Mouse (Mus musculus): ENCODE results near the gene Mms19. TPM values are rescaled to one million over a fixed set of nuclear protein-coding genes. Genes with fewer than 3 reads are reported as not detected.

The Mms19 gene
- total RNA-seq, 2 experiments from 2014 or later = 6.6 to 7.7 TPM

DNA sequence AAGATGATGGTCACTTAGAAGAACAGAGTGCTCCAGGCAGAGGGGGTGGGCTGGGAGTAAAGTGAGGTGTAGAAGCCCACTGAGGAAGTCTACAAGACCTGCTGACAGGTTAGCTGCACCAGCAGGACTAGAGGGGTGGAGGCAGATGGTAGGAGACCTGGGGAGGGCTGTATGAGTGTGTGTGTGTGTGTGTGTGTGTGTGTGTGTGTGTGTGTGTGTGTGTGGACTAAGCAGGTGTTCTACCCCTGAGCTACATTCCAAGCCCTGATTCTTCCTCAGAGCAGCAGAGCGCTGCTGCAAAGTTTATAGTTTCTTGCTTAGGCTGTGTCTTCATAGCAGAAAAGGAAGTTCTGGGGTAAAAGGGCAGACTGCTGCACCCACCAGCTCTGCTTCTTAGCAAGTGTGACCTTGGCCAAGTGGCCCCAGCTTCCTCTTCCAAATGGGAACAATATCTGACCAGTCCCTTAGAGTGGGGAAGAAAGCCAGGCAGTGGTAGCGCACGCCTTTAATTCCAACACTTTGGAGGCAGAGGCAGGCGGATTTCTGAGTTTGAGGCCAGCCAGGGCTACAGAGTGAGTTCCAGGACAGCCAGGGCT, 18.8 kb upstream of the Mms19 start:
- no peak for DNase-seq
- intact Hi-C loops (cut with DNase I) = loop anchor here (2.0 kb wide), 1 partner anchor 13 kb away; no protein-coding TSS in a partner anchor

DNA sequence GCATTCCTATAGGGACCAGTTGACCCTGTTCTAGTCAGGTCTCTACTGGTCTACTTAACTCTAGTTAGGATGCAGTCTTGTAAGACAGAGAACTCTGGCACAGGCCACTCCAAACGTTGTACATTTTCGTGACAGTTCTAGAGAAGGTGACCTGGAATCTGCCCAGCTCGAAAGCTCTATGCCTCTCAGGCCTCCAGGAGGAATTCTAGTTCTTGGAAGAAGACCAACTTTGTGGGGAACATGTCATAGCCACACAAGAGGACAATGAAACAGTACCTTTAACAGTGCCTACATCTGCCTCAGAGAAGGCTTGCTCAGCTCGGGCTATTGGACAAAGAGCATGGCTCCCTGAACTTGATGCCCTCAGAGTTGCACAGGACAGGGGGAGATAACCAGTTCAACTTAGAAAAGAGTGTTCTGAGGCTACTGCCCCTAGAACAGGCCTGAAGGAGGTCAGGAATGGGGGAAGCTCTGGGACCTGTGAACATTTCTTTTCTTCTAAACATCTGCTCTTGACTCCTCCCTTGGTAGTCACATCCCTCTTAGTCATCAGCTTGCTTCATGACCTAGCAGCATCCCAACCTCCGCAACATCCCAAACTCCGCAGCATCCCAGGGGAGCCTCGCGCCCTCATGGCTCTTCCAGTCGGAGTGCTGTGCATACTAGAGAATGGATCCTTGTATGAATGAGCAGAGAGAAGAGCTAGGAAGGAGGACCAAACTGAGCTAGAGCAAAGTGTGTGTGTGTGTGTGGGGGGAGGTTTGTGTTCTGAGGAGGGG, 18.0 kb upstream of the Mms19 start:
- DNase-seq = no peak
- intact Hi-C loops (cut with DNase I) = no loop called here

DNA sequence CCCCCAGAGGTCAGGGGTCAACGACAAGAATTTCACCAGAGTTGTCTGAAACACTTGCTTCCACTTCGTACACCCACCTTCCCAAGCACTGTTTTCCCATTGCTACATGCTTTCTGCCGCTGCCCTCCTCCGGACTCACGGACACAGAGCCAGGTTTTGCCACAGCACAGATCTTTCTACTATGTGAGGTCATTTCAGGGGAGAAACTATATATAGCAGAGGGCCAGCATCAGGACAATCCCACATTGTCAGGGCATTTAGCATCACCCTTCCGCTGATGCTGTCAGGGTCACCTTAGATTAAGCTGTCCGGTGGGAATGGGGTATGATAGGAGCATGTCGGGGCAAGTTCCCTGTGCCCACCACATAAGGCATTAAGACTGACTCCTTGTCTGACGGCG, 16.1 kb upstream of the Mms19 start:
- intact Hi-C loops (cut with DNase I) = no loop called here

DNA sequence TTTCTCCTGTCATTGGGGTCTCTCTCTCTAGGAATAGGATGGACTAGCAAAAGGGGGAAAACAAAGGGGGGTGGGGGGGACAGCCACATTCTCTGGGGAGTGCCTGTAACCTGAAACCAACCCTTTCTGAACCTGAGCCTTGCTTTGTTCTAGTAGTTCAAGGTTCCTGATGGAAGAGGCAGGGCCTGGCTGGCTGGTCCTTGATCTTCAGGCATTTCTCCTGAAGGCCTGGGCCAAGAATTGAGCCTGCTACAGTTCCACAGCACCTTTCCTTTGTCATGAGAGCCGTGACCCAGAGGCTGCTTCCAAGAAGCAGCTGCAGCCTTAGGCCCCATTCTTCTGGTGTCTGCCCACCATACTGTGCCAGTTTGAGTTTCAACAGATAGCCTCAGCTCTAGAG, 14.5 kb upstream of the Mms19 start:
- intact Hi-C loops (cut with DNase I) = no loop called here
- peak in 1 of 2 experiments; percentile 5 for DNase-seq

More for the DNA sequence above, 16.1 kb upstream of the Mms19 start:
- DNase-seq = no peak

DNA sequence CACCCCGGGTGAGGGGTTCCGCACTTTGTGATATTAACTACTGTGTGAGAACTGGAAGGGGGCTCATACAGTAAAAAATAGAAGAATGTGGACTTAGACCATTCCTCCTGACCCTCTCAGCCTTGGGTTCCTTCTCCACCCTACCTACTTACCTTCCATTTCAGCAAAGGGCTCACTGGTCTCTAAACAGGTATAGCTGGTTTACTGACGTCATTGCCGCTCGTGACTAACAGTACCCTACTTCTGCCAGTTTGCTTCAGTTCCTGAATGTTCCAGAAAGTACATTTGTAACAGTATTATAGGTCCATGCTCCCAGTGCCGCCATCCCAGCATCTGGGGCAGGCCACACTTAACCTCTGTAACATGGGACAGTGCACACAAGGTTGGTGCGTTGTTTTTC, 13.1 kb upstream of the Mms19 start:
- intact Hi-C loops (cut with DNase I) = no loop called here
- no peak for DNase-seq

DNA sequence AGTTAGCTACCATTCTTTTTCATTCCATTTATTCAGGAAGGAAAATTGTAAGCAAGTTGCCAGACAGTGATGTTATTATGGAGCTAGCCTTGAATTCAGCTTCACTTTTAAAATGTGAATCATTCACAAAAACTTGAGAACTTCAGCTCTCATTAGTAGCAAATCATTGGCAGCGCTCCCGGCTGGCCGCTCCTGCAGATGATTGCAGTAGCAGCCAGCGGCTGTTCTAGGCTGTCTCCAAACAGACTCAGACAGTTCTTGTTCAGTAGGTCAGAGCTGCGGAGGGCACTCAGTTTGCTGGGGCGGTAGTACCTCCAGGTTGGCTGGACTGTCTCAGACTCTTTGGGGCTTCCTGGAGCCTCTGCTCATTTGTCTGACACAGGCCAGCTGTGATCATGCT, 12.5 kb upstream of the Mms19 start:
- peak; percentile 72 to 86 for DNase-seq
- intact Hi-C loops (cut with DNase I) = no loop called here

DNA sequence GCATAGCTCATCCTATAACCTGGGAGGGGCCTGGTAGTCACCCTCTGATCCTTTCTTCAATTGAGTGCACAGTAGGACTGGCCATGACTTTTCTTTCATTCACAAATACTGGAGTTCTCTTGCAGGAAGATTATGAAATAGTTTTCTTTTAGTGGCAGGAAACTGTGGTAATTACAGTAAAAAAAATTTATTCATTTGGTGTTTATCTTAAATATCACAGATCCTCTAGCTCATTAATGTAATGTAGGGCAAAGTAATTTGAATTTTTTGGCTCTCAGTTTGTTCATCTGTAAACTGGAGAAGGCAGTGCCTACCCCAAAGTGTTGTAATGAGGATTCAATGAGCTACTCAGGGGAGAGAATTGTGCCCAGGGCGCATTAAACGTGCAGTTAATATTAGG, 12.0 kb upstream of the Mms19 start:
- no peak for DNase-seq
- intact Hi-C loops (cut with DNase I) = no loop called here

DNA sequence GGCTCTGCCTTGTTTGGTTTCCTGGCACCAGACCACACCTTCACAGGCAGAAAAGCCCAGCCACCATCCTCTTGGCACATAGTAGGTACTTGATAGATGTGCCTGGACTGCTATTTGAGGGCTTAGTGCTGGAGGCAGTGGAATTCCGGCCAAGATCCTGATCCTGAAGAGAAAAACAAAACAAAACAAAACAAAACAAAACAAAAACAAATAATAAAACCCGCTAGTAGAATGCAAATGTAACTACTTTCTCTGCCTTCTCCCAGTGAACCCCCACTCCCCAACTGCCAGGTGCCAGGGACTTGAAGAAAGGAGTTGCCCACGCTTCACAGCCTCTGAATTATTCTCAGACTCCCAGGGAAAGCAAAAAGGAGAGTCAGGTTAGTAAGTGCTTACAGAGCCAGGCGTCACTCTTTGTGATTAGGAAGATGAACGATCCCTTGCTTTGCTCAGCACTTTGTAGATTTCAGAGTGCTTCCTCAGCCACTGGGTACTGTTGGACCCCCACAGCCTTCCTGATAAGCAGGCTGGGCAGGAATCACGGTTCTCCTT, 11.0 kb upstream of the Mms19 start:
- intact Hi-C loops (cut with DNase I) = no loop called here

DNA sequence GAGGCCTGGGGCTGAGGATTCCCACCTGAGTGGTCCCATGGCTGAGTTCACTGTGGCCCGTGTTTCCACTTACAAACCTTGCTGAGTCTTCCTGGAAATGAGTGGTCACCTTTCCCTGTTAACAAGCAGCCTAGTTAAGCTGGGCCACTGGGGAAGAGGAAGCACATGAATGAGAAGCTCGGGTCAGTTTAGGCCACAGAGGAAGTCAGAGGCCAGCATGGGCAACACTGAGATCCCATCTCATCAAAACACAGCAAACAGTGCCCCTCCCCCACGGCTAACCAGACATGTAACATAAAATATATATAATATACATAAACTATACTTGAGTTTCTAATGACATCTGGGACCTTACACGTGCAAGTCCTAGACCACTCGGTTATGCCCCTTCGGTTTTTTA, 8.9 kb upstream of the Mms19 start:
- DNase-seq = no peak
- intact Hi-C loops (cut with DNase I) = no loop called here

More for the DNA sequence above, 11.0 kb upstream of the Mms19 start:
- DNase-seq = no peak

DNA sequence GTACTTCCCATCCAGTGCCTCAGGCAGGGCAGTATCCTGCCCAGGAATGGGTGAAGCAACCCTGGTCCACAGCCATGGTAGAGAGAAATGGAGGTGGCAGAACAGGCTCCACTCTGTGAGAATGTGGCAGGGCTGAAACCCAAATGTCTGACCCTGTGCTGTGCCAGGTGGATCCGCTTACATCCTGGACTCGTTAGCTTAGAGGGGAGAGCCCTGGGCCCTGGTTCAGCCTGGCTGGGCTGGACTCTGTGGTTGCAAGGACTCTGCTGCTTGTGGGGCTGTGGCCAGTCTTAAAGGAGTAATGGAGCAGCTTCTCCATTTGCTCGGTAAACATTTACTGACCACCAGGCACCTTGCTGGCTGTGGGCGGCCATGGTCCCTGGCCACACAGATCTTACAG, 6.2 kb upstream of the Mms19 start:
- intact Hi-C loops (cut with DNase I) = loop anchor here (2.0 kb wide), 1 partner anchor 14 kb away; no protein-coding TSS in a partner anchor
- DNase-seq = peak; percentile 43 to 50

DNA sequence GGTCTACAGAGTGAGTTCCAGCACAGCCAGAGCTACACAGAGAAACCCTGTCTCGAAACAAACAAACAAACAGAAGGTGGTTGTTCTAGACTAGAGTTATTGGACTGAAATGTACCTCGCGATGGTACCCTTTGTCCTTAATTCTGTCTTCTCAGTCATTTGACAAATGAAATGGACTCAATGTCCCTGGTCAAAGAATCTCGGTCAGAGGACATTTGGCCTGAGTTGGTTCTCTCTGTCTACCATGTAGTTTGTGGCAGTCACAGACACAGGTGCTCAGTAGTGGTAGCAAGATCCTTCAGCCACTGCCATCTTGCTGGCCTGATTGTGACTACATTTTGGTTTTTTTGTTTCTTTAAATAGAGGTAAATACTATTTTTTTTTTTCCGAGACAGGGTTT, 5.0 kb upstream of the Mms19 start:
- intact Hi-C loops (cut with DNase I) = loop anchor here (2.0 kb wide), 1 partner anchor 15 kb away; no protein-coding TSS in a partner anchor
- no peak for DNase-seq

DNA sequence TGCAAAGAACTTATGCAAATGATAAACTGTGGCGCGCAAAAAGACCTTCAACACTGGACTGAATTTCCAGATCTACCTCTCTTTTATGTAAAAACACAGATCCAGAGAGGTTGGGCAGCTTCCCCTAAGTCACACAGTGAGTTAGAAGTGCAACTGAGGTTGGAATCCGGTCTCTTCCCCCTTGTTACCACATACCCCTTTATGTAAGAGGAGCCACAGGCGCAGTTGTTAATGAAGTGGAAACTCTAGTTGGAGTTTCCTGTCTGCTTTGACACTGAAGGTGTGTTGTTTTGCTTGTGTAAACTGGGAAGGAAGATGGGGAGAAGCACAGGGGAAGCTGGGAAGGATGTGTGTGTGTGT, 1.8 kb upstream of the Mms19 start:
- intact Hi-C loops (cut with DNase I) = no loop called here

DNA sequence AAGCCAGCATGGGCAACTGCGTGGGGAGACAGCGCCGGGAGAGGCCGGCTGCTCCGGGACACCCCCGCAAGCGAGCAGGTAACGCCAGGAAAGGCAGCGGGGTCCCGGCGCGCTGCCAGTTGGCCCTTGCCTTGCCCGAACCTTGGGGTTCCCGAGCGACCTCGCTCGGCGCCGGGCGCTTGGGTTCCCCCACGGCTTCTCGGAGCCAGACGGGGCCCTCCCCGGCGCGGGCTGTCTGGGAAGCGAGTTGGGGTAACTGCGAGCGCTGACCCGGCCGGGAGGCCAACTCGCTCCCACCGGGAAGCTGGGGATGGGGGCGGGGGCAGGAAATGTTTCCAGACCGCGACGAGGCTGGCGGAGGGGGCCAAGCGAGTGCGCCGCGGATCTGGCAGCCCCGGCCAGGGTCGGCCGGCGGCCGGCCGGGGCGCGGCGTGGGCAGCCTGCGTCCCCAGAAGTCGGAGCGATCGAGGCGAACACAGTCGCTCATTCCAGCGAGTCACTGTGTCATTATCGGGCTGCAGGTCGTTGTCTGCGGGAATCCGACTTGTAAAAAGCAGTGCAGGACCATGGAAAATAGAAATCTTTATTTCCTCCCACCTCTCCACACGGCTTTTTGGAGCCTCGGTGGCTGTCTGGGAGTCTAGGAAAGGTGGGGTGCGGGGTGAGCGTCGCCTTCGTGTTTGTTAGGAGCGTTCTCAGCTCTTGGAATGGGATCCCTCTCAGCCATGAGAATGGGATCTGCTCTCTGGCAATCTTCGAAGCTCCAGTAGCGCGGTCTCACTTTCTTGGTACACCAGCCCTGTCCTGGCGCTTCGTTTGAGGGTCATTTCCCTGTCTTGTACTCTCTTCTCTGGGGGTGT, 1.2 kb upstream of the Mms19 start:
- peak; percentile 30 to 52 for DNase-seq
- intact Hi-C loops (cut with DNase I) = no loop called here

More for the DNA sequence above, 1.8 kb upstream of the Mms19 start:
- no peak for DNase-seq

DNA sequence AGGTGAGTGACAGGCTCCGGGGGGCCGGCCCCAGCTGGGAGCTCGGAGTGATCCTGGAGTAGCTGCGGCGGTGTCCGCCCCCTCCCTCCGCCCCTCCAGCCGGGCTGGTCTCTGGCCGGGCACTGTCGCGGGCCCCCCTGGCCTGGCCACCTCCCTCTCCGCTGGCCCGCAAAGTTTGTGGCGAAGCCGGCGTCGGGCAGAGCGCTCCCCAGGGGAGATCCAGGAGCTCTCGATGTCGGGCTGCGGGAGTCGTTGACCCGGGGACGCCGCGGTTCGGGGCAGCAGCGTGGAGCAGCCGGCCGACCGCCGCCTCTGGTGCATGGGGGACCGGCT, 604 bp upstream of the Mms19 start, which contains the start of gene Ubtd1:
TSS of gene Ubtd1 (plus strand) at position 169 of the 333 bp plus-strand sequence.
- no peak for DNase-seq
- intact Hi-C loops (cut with DNase I) = no loop called here

DNA sequence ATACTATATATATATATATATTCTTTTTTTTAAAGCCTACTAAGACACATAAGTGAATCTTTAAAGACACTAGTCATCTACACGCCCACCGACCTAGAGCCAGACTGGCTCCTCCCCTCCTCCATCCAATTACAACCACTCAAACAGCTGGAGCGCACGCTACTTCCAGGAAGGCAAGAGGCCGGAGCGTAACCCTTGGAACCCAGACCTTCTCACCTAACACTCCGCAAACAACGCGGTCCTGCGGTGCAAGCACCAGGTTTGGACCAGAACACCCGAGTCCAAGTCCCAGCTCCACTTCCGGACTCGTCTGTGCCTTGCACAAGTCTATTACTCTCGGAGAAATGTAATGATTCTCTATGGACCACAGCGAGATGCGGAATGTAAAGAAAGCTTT, 537 bp downstream of the Mms19 start:
- DNase-seq = peak in 1 of 2 experiments; percentile 18
- intact Hi-C loops (cut with DNase I) = no loop called here

DNA sequence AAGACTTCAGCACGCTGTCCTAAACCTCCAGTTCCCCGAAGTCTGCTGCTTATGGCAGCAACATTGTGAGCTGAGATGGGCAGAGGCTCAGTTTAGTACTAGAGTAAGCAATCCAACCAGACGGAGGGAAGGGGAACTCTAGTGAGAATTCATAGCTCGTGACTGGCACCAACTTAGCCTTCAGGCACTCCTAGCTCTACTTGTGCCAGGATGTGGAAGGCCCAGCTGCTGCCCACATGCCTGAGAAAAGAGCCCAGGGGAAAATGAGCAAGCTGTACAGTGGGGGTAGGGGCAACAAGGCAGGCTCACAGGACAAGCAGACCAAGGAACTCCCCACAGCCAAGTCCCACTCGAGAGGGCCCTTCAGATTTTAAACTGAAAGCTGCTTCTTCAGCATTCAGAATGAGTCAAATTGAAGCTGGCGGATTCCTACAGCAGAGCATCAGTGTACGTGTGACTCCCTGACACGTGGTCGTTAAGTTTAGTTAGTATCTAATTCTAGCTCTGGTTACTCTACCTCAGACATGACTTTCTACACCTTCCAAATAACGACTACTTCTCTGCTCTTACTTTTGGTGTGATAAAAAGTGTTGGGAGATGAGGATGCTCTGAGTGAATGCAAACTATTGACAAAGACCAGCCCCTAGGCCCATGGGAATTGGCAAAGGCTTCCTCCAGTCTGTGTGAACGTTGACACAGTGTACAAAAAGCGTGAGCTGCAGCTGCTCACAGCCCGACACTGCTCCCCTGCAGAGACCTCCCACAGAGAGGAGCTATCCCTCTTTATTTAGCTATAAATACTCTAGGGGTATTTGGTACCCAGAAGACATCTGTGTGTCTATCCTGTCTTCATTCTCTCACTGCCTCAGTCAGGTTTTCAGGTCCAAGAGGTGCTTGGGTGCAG, 6.8 kb downstream of the Mms19 start:
- intact Hi-C loops (cut with DNase I) = no loop called here
- no peak for DNase-seq

DNA sequence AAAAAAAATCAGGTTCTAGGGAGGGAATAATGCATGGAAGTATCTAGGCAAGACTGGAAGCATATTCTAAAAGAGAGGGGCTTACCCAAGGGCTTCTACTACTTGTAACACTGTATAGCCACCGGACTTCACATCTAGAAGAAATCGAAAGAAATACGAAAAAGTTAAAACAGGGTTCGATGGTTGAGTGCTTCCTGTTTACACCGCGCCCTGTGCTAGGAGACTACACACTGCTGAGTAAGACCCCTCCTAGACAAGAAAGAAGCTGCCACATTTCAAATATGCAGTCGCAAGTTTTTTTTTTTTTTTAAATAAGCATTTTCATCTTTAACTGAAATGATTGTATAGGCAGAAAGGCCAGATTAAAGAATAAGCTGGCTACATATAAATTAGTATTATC, 11.3 kb downstream of the Mms19 start:
- intact Hi-C loops (cut with DNase I) = no loop called here
- no peak for DNase-seq

DNA sequence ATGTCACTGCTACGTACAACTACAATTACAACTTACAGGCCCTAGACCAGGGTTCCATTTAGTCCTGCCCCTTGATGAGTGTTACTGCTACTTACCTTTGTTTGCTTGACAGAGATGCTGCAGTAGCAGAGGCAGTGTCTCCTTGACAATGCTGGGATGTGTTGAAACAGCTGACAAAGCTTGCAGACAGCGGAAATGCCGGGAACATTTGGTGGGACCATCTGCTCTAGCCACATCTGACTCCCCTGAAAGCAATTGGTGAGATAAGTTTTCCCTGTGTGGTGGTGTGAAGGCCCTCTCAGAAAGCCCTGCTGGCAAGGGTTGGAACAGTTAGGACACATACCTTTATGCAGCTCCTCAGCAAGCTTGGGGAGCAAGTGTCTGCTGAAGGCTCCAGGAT, 27.4 kb downstream of the Mms19 start:
- intact Hi-C loops (cut with DNase I) = no loop called here
- DNase-seq = no peak

DNA sequence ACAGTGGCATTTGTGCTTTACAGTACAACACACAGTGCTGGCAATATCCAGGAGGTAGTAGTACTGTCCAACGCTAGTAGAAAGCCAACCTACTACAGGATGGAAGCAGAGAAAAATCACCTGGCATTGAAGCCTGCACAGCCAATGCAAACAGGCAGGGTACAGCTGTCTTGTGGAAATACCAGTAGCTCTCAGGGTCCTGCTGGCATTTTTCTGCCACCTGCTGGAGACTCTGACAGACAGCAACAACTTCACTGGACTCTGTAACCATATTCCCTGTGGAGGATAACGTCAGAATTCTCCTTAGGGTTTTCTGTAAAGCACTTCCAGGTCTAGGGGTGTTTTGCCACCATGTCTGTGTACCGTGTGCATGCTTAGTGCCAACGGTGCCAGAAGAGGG, 28.7 kb downstream of the Mms19 start:
- intact Hi-C loops (cut with DNase I) = no loop called here
- DNase-seq = no peak

DNA sequence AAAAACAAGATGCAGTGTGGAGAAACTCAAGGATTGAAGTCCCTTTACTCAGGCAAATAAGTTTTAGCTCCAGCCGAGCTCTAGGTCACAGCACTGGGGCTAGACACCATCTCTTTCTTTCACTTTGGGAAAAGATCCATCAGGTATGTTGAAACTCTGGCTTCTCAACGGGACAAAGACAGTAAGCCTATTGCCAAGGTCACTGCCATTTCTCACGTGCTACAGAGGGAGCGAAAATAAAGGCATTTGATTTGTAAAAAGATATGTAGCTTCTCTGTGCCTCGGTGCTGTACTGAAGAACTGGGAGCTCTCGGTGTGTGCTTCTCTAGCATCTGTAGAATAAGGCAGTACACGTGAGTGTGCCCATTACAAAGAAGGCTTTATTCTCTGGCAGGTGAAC, 37.1 kb downstream of the Mms19 start:
- intact Hi-C loops (cut with DNase I) = no loop called here
- no peak for DNase-seq

Measured in gastrocnemius, postnatal 36 days (tissue).